Mouse (Mus musculus): Measurements from ENCODE around the gene Gm15448. TPM values are rescaled to one million over a fixed set of nuclear protein-coding genes. Genes with fewer than 3 reads are reported as not detected.

Gene Gm15448
- 0.12 TPM in 1 of 2 replicates, not detected in the other for polyA plus RNA-seq (2015; fragmentation: Nextera tagmentation; extraction: Ambion mirVana)

DNA sequence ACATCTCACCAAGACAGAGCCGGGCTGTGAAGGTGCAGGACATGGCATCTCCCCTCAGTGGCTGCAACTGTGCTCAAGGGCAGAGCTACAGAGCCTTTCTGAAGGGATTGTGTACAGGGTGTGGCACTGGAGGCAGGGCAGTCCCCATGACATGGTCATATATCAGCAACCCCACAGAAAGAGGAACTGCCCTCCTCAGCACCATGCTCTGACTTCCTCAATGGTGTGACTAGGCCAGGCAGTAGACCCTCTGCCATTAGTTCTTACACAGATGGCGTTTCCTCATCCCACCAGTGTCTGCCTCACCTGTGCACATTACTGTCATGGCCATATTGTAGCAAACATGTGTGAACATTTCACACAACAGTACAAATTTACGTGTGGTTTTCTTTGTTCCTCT lies at the start of gene Gm15448:
Gene Gm15448 (minus strand): TSS at position 89 of the 400 bp plus-strand sequence.

GRCm38 (mm10) chr7:3844951-3845350 lies 19.5 kb upstream of the Gm15448 start, which contains the start of gene Pira2:
Pira2 (minus strand) TSS chr7:3845051.

Other genes starting within 250 kb of the Gm15448 start
- 0.10 and 0.44 TPM in 2 replicates for gene Oscar, start 209.5 kb downstream of the Gm15448 start, polyA plus RNA-seq (2015; fragmentation: Nextera tagmentation; extraction: Ambion mirVana)
- gene Ndufa3, start 208.3 kb downstream of the Gm15448 start, polyA plus RNA-seq (2015; fragmentation: Nextera tagmentation; extraction: Ambion mirVana) = 657 and 674 TPM in 2 replicates
- 21.2 and 27.3 TPM in 2 replicates for gene Tfpt, start 195.8 kb downstream of the Gm15448 start, polyA plus RNA-seq (2015; fragmentation: Nextera tagmentation; extraction: Ambion mirVana)
- 32.2 and 48.8 TPM in 2 replicates for gene Prpf31, start 195.7 kb downstream of the Gm15448 start, polyA plus RNA-seq (2015; fragmentation: Nextera tagmentation; extraction: Ambion mirVana)
- 19.3 and 23.9 TPM in 2 replicates for gene Cnot3, start 180.4 kb downstream of the Gm15448 start, polyA plus RNA-seq (2015; fragmentation: Nextera tagmentation; extraction: Ambion mirVana)
- 10.4 and 16.1 TPM in 2 replicates for gene Leng1, start 159.8 kb downstream of the Gm15448 start, polyA plus RNA-seq (2015; fragmentation: Nextera tagmentation; extraction: Ambion mirVana)
- 10.4 and 11.8 TPM in 2 replicates for gene Tmc4, start 148.1 kb downstream of the Gm15448 start, polyA plus RNA-seq (2015; fragmentation: Nextera tagmentation; extraction: Ambion mirVana)
- 248 and 255 TPM in 2 replicates for gene Tsen34, start 132.8 kb downstream of the Gm15448 start, polyA plus RNA-seq (2015; fragmentation: Nextera tagmentation; extraction: Ambion mirVana)
- gene Mboat7, start 132.2 kb downstream of the Gm15448 start, polyA plus RNA-seq (2015; fragmentation: Nextera tagmentation; extraction: Ambion mirVana) = 39.0 and 49.7 TPM in 2 replicates
- 1,062 and 1,264 TPM in 2 replicates for gene Rps9, start 121.7 kb downstream of the Gm15448 start, polyA plus RNA-seq (2015; fragmentation: Nextera tagmentation; extraction: Ambion mirVana)
- gene Pirb, start 105.3 kb downstream of the Gm15448 start, polyA plus RNA-seq (2015; fragmentation: Nextera tagmentation; extraction: Ambion mirVana) = 1.8 and 3.7 TPM in 2 replicates
- gene Pira2, start 19.4 kb upstream of the Gm15448 start, polyA plus RNA-seq (2015; fragmentation: Nextera tagmentation; extraction: Ambion mirVana) = 0.54 and 0.96 TPM in 2 replicates
- 0.33 and 0.63 TPM in 2 replicates for gene Gm14548, start 72.4 kb upstream of the Gm15448 start, polyA plus RNA-seq (2015; fragmentation: Nextera tagmentation; extraction: Ambion mirVana)
- gene Lilra6, start 89.8 kb upstream of the Gm15448 start, polyA plus RNA-seq (2015; fragmentation: Nextera tagmentation; extraction: Ambion mirVana) = 0.33 and 0.40 TPM in 2 replicates
- gene Lair1, start 237.5 kb upstream of the Gm15448 start, polyA plus RNA-seq (2015; fragmentation: Nextera tagmentation; extraction: Ambion mirVana) = 3.4 and 3.7 TPM in 2 replicates

Data from adrenal gland, postnatal 0 days (tissue).